Mouse (Mus musculus) megakaryocyte-erythroid progenitor cell, adult 5-6 weeks (primary cell): Measurements from ENCODE around the gene Gne. TPM values are rescaled to one million over a fixed set of nuclear protein-coding genes. Genes with fewer than 3 reads are reported as not detected.

Source experiments
- ATAC-seq: replicated peaks from 2 replicates; pipeline ENCODE4 v1.8.0; 2016; ENCODE audit warnings: mild to moderate bottlenecking, inconsistent platforms; ENCODE audit not compliant: severe bottlenecking, poor library complexity, low FRiP score, low TSS enrichment
- total RNA-seq, 2 experiments: library from RNA; stranded (forward) in 1 of 2; stranded (reverse) in 1 of 2; fragments of 200-1000, 215-1000 nt in 1 of 2; fragments of >200 nt in 1 of 2; fragmentation: Nextera tagmentation in 1 of 2; gene quantifications; 2 replicates each; pipeline ENCODE4 v1.2.3; 2014 to 2017

The Gne gene
- total RNA-seq, 2 experiments from 2014 or later, result 38.3 to 42.6 TPM

DNA sequence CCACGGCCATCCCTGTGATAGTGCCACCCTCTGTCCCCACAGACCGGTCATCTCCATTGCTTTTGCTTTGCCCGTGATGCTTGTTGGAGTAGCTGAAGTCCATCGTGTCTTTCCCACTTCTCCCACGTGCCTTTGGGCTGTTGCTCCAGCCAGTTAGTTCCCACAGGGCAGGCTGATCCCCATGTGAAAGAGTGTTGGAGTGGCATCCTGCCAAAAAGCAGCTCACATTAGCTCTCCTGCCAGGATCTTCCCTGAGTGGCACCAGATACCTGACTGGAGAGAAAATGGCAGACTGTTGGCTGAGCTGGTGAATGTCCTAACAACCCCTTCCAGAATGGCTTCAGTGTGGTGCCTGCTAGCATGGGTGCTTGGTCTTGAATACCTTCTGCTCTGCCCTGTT is 52.5 kb downstream of the Gne start:
- ATAC-seq, result no peak

DNA sequence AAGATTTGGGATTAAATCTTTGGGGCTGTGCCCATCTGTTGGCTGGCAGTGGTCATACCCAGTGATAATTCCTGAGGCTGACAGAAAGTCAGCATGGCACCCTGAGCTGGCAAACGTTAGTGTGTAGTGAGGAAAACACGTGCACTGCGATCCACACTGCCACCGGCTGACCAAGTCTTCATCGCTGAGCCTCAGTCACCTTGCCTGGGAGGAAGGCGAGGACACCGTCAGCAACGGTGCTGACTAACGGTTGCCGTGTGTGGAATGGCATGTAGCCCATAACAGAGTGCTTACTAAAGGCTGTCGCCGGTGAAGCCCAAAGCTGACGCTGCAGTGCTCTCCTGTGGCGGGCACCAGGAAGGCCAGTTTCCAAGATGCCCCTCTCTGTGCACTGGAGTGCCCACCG is 54.3 kb downstream of the Gne start:
- no peak for ATAC-seq

DNA sequence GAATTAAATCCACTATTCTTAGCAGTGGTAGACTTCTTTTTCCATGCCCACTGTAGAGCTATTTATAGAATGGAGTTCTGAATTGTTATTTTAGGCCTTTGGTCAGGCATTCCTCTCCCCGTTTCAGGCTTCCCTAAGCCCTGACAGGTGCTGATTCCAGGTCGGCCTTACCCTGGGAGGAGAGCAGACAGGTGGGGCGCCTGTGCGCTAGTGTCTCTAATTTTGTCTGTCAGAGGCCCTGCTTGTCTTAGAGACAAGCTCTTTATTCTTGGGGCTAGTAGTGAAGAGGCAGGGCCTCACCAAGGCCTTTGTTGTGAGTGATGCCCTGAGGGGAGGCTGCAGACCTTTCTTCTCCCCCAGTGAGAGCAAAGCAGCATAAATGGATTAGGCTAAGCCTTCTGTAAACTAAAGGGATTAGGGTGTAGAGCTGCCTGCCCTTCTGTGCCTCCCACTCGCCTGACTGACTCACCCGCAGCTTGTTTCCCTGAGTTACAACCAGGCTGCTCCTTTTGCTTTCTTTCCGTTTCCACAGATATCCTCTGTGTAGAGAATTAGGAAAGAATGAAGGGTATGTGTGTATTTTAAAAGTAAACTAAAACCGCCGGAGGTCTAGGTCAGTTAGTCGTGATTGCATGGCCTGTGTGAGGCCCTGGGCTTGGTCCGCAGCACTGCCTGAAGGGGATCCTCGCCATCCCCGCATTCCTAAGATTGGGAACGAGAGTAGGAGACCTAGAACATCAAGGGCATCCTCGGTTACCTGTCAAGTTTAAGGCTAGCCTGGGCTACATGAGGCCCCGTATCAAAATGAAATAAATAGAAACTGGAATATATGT is 55.5 kb downstream of the Gne start:
- no peak for ATAC-seq

DNA sequence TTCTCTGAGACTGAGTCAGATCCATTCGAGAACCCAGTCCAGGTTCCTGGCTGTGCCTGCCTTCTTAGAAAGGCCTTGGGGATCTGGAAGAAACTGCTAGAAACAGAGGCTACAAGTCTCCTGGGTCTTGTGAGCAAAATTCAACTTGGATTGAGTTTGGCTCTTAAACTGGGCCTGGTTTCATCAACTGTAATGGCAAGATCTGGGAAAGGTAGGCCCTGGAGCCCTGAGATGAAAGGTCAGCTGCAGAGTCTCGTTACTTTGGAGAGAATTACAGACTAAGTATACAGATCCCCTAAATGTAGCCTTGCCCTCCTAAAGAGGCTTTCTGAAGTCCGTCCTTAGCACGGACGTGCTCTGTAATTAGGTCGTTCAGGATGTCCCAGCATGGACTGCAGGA is 58.4 kb downstream of the Gne start:
- no peak for ATAC-seq

DNA sequence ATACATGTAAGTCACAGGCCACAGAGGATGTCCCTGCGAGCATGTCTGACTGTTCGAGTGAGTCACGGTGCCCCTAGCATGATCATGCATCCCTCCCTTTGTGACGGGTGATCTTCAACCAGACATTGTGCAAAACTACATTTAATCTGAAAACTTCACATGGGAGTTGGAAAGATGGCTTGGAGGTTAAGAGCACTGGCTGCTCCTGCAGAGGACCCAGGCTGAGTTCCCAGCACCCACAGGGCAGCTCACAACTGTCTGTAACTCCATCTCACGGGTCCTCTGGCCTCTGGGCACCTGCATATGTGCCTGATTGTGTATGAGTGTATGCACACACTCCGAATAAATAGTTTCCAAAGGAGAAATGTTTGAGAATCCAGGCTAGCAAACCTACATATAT is 59.7 kb downstream of the Gne start:
- no peak for ATAC-seq

DNA sequence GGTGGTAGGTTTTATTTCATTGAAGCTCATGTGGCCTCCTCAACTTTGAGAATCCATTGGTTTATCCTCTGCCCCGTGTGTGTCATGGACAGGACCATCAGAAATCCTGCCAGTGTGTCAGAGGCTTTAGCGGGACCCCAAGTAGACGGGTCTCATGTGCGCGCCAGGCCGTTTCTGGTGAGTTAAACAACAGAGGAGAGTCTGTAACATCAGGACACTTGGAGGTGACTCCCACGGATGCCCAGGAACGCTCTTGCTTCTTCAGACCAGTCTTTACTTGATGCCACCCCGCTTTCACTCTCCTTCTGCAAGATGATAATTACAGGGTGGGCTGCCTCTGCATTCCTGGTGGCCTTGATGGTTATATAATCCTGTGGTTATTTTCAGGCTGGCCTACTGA is 60.3 kb downstream of the Gne start:
- ATAC-seq, result no peak

DNA sequence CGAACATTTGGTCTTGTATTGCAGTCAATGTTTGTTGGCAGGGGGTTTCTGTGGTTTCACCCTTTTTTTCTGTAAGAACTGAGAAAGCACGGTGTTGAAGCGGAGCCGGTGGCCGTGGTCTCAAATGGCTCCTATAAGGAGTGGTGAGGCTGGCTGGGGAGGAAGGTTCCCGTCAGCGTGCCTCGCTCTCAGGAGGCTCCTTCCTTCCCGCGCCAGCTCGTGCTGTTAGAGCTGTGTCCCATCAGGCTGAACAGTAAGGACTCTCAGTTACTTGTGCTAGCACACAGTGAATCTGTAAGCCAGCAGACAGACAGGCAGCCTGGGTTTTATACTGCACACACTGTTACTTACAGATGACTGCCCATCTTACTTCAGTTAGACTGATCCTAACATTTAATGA is 61.2 kb downstream of the Gne start:
- no peak for ATAC-seq

DNA sequence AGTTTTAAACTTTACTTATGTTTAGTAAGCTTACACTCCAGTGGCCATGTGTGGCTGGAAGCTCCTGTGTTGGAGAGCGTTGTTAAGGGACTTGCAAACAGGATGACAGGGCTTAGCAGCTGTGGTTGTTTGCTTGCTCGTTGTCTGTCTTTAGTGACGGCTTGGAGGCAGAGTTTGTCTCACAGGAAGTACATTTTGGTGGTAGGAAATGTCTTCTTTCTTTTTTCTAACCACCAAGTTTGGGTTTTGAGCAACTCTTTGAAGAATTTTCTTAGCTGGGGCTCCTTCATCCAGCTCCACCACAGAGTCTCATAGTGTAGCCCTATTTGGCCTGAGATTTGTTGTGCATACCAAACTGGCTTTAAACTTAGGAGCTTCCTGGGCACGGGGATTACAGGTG is 61.7 kb downstream of the Gne start:
- no peak for ATAC-seq

DNA sequence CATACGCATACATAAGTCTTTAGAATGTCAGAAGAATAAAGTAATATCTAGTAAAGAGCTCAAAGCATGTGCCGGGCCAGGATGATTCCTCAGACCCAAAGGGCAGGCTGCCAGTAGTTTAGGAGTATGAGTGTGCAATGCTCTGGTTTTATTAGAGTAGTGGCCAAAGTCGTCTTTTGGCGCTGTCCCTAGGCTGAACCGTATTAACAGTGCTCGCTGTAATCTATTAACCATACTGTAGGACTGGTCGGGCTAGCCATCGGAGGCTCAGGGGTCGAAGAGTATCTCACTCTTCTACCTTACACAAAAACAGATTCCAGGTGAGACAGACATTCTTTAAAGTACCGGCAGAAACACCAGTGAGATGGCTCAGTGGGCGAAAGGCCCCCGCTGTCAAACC is 67.2 kb downstream of the Gne start:
- no peak for ATAC-seq

DNA sequence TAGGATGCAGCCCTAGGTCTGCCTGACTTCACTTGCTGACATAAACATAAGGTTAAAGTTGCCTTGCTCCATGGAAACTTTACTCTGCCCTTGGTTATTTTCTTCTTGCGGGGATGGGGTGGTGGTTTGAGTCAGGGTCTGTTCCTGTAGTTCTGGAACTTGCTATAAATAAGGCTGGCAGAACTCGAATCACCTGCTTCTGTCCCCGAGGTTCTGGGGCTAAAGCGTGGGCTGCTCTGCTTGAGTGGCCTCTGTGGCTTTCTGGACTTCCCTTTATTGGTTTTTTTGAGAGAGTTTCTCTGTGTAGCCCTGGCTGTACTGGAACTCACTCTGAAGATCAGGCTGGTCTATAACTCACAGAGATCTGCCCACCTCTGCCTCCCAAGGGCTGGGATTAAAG is 67.9 kb downstream of the Gne start:
- no peak for ATAC-seq

DNA sequence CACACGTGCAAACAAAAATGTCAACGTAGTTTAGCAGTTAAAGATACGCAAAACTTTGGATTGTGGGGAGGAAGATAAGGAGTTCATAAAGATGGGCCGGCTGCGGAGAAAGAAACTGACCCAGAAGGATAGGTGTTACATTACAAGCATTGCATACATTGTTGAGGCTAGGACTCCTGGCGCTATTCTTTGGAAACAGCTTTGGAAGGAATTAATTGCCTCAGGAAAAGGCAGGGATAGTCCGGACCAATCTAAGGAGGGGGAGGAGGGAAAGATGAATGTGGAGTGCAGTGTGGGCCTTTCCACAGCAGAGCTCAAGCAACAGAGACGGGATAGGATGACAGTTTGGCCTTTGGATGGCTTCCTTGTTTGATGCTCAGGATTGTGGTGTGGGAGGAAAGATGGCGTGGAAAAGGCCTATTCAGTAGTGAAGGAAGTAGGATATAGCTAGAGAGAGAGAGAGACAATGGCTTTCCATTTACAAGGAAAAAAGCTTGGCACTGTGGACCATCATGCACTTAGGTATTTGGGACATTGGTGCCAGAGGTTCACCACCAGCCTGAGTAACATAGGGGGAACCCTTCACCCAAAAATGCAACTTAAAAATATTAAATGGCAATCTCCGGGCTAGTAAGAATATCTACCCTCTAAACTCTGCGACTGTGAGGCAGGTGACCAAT is 70.4 kb downstream of the Gne start:
- no peak for ATAC-seq

DNA sequence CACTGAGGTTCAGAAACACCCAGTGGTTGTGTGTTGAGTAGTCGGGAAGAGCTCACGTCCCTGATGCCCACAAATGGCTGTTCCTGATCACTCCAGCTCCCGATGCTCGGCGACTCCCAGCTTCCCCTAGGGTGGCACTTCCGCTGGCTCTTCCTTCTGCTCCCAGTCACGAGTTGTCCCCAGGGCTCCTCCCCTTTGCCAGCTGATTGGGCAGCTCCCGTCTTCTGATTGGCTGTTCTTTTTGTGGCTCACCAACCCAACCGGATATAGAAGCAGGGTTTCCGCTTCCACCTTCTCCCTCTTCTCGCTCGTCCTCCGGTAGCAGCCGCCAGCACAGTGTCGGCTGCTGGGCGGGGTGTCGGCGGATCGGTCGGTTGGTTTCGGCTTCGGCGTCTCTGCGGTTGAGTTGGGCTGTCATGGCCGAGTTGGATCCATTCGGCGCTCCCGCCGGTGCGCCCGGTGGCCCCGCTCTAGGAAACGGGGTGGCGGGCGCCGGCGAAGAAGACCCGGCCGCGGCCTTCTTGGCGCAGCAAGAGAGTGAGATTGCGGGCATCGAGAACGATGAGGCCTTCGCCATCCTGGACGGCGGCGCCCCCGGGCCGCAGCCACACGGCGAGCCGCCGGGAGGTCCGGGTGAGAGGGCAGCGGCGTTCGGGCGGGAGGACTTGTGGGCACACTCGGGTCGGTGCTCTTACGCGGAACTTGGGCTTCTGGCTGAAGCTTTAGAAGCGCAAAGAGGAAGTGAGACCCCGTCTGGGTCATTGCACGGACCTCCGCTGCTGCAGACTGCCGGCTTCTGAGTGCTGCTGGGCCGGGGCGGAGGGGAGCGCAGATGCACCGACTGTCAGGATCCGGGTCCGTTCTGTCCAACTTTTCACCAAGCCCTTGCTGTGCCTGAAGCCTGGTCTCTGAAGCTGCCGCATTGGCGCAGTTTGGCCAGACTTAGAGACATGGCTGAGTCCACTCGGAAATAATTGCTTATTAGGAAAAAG is 71.3 kb downstream of the Gne start:
- peak; percentile 98 for ATAC-seq

DNA sequence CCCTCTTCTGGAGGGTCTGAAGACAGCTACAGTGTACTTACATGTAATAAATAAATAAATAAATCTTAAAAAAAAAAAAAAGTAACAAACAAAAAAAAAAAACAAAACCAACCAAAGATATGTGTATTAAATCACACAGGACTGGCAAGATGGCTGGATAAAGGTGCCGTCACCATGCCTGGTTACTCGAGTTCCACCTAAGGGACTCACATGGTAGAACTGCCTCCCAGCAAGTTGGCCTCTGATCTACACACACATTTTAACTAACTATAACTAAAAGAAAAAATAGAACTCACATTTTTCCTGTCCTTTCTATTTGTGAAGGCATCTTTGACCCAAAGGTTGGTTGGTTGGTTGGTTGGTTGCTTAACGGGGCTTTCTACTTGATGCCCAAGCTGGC is 72.2 kb downstream of the Gne start:
- no peak for ATAC-seq

DNA sequence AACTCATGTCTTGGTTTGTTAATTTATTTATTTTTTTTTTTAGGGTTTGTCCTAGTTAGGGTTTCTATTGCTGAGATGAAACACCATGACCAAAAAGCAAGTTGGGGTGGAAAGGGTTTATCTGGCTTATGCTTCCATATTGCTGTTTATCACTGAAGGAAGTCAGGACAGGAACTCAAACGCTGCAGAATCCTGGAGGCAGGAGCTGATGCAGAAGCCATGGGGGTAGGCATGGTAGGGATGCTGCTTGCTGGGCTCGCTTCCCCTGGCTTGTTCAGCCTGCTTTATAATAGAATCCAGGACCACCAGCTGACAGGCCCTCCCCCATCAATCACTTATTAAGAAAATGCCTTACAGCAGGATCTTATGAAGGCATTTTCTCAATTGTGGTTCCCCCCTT is 73.1 kb downstream of the Gne start:
- no peak for ATAC-seq

DNA sequence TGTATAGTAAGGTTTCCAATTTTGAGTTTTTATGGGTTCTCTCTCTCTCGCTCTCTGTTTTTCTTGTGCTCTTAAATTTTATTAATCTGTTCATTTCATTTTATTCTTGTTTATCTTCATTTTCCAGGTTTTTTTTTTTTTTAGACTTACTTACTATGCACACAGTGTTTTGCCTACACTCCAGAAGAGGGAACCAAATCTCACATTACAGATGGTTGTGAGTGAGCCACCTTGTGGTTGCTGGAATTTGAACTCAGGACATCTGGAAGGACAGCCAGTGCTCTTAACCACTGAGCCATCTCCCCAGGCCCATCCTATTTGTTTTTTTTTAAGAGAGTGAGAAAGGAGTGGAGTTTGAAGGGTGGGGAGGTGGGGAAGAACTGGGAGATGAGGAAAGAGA is 73.8 kb downstream of the Gne start:
- ATAC-seq, result no peak

DNA sequence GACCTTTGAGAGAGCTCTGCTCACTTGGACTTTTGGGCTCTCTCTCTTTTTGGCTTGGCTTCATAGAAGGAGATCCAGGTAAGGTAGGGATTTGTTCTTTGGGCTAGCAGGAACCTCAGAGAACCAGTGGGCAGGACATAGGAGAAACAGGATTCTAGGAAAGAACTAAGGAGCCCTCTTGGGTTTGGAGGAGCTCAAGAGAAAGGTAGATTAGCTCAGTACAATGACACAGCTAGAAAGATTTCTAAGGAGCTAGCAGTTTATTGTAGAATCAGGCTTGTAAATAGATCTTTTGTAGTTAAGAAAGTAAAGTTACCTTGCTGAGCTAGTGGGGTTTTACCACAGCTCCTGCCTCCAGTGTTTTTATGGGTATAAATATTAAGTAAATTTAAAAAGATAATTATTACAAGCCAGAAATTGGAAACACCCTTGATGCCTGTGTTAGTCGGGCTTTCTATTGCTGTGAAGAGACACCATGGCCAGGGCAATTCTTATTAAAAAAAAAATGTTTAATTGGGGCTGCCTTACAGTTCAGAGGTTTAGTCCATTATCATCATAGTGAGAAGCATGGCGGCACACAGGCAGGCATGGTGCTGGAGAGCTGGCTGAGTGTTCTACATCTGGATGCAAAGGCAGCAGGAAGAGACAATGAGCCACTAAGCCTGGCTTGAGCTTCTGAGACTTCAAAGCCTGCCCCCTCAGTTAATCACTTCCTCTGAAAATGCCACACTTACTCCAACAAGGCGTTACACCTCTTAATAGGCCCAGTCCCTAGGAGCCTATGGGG is 79.2 kb downstream of the Gne start:
- ATAC-seq, result no peak

DNA sequence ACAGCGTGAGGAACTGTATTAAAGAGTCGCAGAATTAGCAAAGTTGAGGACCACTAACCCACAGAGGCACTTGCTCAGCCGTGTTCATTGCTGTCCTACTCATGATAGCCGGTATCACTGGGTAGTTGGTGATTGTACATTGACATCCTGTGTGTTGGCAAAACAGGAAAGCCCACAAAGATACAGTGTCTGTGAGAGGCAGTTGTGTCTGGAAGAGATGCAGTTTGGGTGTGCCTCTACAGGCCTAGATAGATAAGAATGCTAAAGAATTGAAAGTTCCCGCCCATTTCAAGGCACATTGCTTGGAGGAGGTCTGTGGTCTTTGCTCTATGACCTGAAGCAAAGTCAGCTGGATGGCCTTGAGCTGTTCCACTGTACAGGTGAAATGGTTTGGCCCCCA is 79.9 kb downstream of the Gne start, which contains the start of gene Clta:
Clta (plus strand) TSS at position 327 of the 400 bp plus-strand sequence.
- ATAC-seq, result peak; percentile 98

DNA sequence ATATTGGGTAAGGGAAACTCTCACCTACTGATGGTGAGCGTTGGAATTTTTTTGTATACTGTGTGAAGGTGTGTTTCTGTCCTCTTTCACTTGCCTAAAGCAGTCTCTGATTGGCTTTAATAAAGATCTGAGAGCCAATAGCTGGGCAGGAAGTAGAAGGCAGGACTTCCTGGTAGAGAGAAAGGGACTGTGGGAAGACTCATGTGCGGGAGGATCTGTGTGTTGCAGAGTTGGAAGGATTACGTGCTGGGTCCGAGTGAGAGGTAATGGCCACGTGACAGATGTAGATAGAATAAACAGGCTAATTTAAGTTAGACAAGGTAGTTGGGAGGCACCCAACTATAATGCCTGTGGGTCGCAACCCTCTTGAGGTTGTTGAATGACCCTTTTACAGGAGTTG is 80.4 kb downstream of the Gne start:
- peak; percentile 79 for ATAC-seq

DNA sequence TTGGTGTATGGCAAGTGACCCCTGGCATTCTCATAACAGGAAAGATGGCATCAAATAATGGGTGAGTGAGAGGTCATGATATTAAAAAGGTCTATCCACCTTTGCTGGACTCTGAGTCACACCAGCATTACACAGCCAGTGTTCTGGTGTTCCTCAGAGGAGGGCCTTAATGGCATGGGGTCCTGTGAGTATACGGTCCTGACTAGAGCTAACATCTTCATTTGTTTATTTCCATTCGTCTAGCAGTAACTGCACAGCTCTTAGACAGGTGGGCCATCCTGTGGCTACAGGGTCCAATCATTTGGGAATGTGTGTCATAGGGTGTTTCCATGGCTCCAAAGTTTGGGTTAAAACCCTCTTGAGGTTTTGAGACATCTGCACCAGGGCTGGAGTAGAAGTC is 89.6 kb downstream of the Gne start:
- no peak for ATAC-seq
